Mouse (Mus musculus) left cerebral cortex, adult 6 months (tissue): ENCODE measurements around the gene Nhp2. TPM values are rescaled to one million over a fixed set of nuclear protein-coding genes. Genes with fewer than 3 reads are reported as not detected.

Experiments used
- long read RNA-seq, 2 experiments: library from polyadenylated mRNA; unstranded; transcript quantifications; one replicate each; pipeline ENCODE4 v2.0.0; 2019 to 2020
- polyA plus RNA-seq: library from polyadenylated mRNA; unstranded; fragments of <200 nt; fragmentation: Nextera tagmentation; gene quantifications from 2 replicates; pipeline ENCODE4 v1.2.3, GENCODE M21; 2021

Gene Nhp2
- 172 and 201 TPM in 2 replicates for polyA plus RNA-seq
- long read RNA-seq, experiment 1, transcript Nhp2-202 (4 exons, 1,042 nt), result major isoform, 38 of 48 reads
- long read RNA-seq, experiment 1, transcript Nhp2-201 (3 exons, 825 nt), result minor isoform, 8 of 48 reads
- long read RNA-seq, experiment 1, partial matches to known transcripts, result 1 of 48 reads
- long read RNA-seq, experiment 1, other reads (novel, unspliced or antisense), result 1 of 48 reads
- long read RNA-seq, experiment 2, transcript Nhp2-201 (3 exons, 825 nt), result minor isoform, 22 of 210 reads
- long read RNA-seq, experiment 2, transcript Nhp2-202 (4 exons, 1,042 nt), result major isoform, 184 of 210 reads
- long read RNA-seq, experiment 2, partial matches to known transcripts, result 3 of 210 reads
- long read RNA-seq, experiment 2, other reads (novel, unspliced or antisense), result 1 of 210 reads

GRCm38 (mm10) chr11:51619409-51620060 is at the start of gene Nhp2:
TSS of gene Nhp2 (plus strand) at chr11:51619735.

GRCm38 (mm10) chr11:51584431-51585248 is 34.9 kb upstream of the Nhp2 start, which contains the start of gene Phykpl:
TSS of gene Phykpl (plus strand) at chr11:51584757.

GRCm38 (mm10) chr11:51606447-51607095 is 13.0 kb upstream of the Nhp2 start, which contains the start of gene Hnrnpab:
TSS of gene Hnrnpab (minus strand) at chr11:51606847.

GRCm38 (mm10) chr11:51635525-51636322 is 16.2 kb downstream of the Nhp2 start, which contains the start of gene Rmnd5b:
TSS of gene Rmnd5b (minus strand) at chr11:51635896.

GRCm38 (mm10) chr11:51650691-51651515 is 31.4 kb downstream of the Nhp2 start, which contains the start of the genes N4bp3 and D930048N14Rik:
TSS of gene N4bp3 (minus strand) at chr11:51650842.
TSS of gene D930048N14Rik (plus strand) at chr11:51650954.

Other genes with a start within 250 kb of the Nhp2 start
- gene Phykpl, start 35.0 kb upstream of the Nhp2 start, polyA plus RNA-seq, result 2.6 and 3.7 TPM in 2 replicates
- gene Hnrnpab, start 12.9 kb upstream of the Nhp2 start, polyA plus RNA-seq, result 17.6 and 97.7 TPM in 2 replicates
- gene Rmnd5b, start 16.2 kb downstream of the Nhp2 start, polyA plus RNA-seq, result 62.3 and 86.2 TPM in 2 replicates
- 9.5 and 12.9 TPM in 2 replicates for gene N4bp3, start 31.1 kb downstream of the Nhp2 start, polyA plus RNA-seq
- gene D930048N14Rik, start 31.2 kb downstream of the Nhp2 start, polyA plus RNA-seq, result 0.31 and 0.43 TPM in 2 replicates
- gene 0610009B22Rik, start 69.1 kb downstream of the Nhp2 start, polyA plus RNA-seq, result 110 and 117 TPM in 2 replicates
- 5.9 and 10.9 TPM in 2 replicates for gene Sec24a, start 143.9 kb downstream of the Nhp2 start, polyA plus RNA-seq
- gene Sar1b, start 144.0 kb downstream of the Nhp2 start, polyA plus RNA-seq, result 187 and 233 TPM in 2 replicates
- gene Jade2, start 237.9 kb downstream of the Nhp2 start, polyA plus RNA-seq, result 5.1 and 7.4 TPM in 2 replicates